Mouse (Mus musculus) heart, postnatal 25 days (tissue): ENCODE data around the gene Tfcp2. TPM values are rescaled to one million over a fixed set of nuclear protein-coding genes. Genes with fewer than 3 reads are reported as not detected.

Source experiments
- DNase-seq: peaks from one replicate; pipeline ENCODE4 v3.0.0; 2022; ENCODE audit warnings: low spot score
- intact Hi-C: fragments of 180-260 bp; cut with DNase I; formaldehyde crosslinking; loops from one replicate; pipeline ENCODE4 v1.15.1; 2025
- total RNA-seq, 2 experiments: library from RNA; stranded (reverse); gene quantifications; 2 replicates each; pipeline ENCODE4 v1.2.3; 2021

The Tfcp2 gene
- total RNA-seq, 2 experiments from 2014 or later = 12.6 to 13.3 TPM

- intact Hi-C loops = loop anchor here (2.0 to 5.0 kb wide), 4 partner anchors 34 to 434 kb away; partner anchors contain the start of gene Gm5475
- no peak for DNase-seq
These were observed 95.3 kb downstream of the Tfcp2 start for GRCm38 (mm10) chr15:100456356-100456991.

- intact Hi-C loops = no loop called here
These were observed 99.3 kb downstream of the Tfcp2 start for GRCm38 (mm10) chr15:100452486-100452885.

GRCm38 (mm10) chr15:100451245-100451644, 100.6 kb downstream of the Tfcp2 start:
- intact Hi-C loops = no loop called here
- peak; percentile 33 for DNase-seq

More at GRCm38 (mm10) chr15:100452486-100452885, 99.3 kb downstream of the Tfcp2 start:
- DNase-seq = no peak

GRCm38 (mm10) chr15:100449495-100449894, 102.3 kb downstream of the Tfcp2 start:
- intact Hi-C loops = no loop called here
- DNase-seq = no peak

GRCm38 (mm10) chr15:100448572-100448971, 103.2 kb downstream of the Tfcp2 start:
- intact Hi-C loops = no loop called here
- no peak for DNase-seq

Other genes with a start within 250 kb of the Tfcp2 start
- gene Mettl7a1, start 247.9 kb downstream of the Tfcp2 start, total RNA-seq = 10 to 100 TPM; 46.8 to 52.7 TPM
- under 1 TPM in 1 of 2 experiments, not detected in 1; 0.16 TPM for gene Mettl7a3, start 217.1 kb downstream of the Tfcp2 start, total RNA-seq
- not detected for gene Methig1, start 198.9 kb downstream of the Tfcp2 start, total RNA-seq
- gene Mettl7a2, start 198.8 kb downstream of the Tfcp2 start, total RNA-seq = 1 to 10 TPM; 1.1 to 1.2 TPM
- not detected for gene Higd1c, start 187.5 kb downstream of the Tfcp2 start, total RNA-seq
- gene Gm5475, start 129.9 kb downstream of the Tfcp2 start, total RNA-seq = not detected
- 10 to 100 TPM; 52.6 to 56.9 TPM for gene Slc11a2, start 126.9 kb downstream of the Tfcp2 start, total RNA-seq
- gene Letmd1, start 83.0 kb downstream of the Tfcp2 start, total RNA-seq = 10 to 100 TPM; 13.6 to 14.6 TPM
- 1 to 10 TPM; 2.5 to 2.9 TPM for gene Csrnp2, start 56.5 kb downstream of the Tfcp2 start, total RNA-seq
- gene Pou6f1, start 48.0 kb upstream of the Tfcp2 start, total RNA-seq = 10 to 100 TPM; 10.5 to 10.9 TPM
- gene Dazap2, start 63.3 kb upstream of the Tfcp2 start, total RNA-seq = 100 to 1,000 TPM; 145 to 156 TPM
- gene Smagp, start 84.9 kb upstream of the Tfcp2 start, total RNA-seq = 10 to 100 TPM; 13.7 to 15.5 TPM
- 1 to 10 TPM; 1.2 to 1.7 TPM for gene Bin2, start 117.5 kb upstream of the Tfcp2 start, total RNA-seq
- under 1 TPM; 0.42 to 0.52 TPM for gene Cela1, start 135.9 kb upstream of the Tfcp2 start, total RNA-seq
- 1 to 10 TPM in 1 of 2 experiments, under 1 TPM in 1; 0.99 to 1.2 TPM for gene Galnt6, start 177.4 kb upstream of the Tfcp2 start, total RNA-seq
- gene Slc4a8, start 209.7 kb upstream of the Tfcp2 start, total RNA-seq = 1 to 10 TPM; 3.0 to 3.9 TPM